ENCODE assay signal across 12 mouse cellular contexts in genomic region chr2:172729151-172729550, GRCm38 (mm10).
DNase-seq lines count a peak whose midpoint lies in the region; ATAC-seq and TF ChIP-seq lines count a peak whose summit lies in the region.
"Had no signal": no experiment of that assay in that cellular context is flagged by ENCODE, and none has a peak within 500 bp of the region (broad histone marks: within the 10 kb centered on the region; RNA-seq: fewer than 3 reads in every experiment).

No protein-coding gene starts in this region.

- H3K4me1 ChIP-seq in hindbrain, embryonic 15.5 days (replicated peaks), result peaks cover 14% of the 10 kb centered on the region
- H3K4me1 ChIP-seq in hindbrain, embryonic 16.5 days (ENCODE audit: control insufficient read depth, insufficient read depth, low read depth, low read length), result peaks cover 9% of the 10 kb centered on the region
- peaks cover 62% of the 10 kb centered on the region for H3K4me1 ChIP-seq in embryonic facial prominence, embryonic 10.5 days
- peaks cover 18% of the 10 kb centered on the region for H3K4me1 ChIP-seq in embryonic facial prominence, embryonic 14.5 days (ENCODE audit: control insufficient read depth, insufficient read depth, low read length)
- H3K4me1 ChIP-seq in limb, embryonic 10.5 days, result peaks cover 73% of the 10 kb centered on the region

- H3K27me3 ChIP-seq in hindbrain, embryonic 15.5 days, result peaks cover 81% of the 10 kb centered on the region
- peaks cover 59% of the 10 kb centered on the region for H3K27me3 ChIP-seq in hindbrain, embryonic 16.5 days (replicated peaks; ENCODE audit: control insufficient read depth, insufficient read depth, low read length)
- peaks cover 96% of the 10 kb centered on the region for H3K27me3 ChIP-seq in embryonic facial prominence, embryonic 10.5 days (replicated peaks; ENCODE audit: low read depth, poor library complexity, severe bottlenecking)
- peaks cover 63% of the 10 kb centered on the region for H3K27me3 ChIP-seq in embryonic facial prominence, embryonic 14.5 days (replicated peaks; ENCODE audit: control insufficient read depth, insufficient read depth, low read length)
- peaks cover 76% of the 10 kb centered on the region for H3K27me3 ChIP-seq in limb, embryonic 10.5 days (ENCODE audit: low read depth, poor library complexity, severe bottlenecking)

- H3K27ac ChIP-seq in hindbrain, embryonic 15.5 days (replicated peaks), result no peak overlapping the region
- no peak overlapping the region for H3K27ac ChIP-seq in hindbrain, embryonic 16.5 days (ENCODE audit: low read depth, low read length)
- peak overlapping the region; percentile 80; the same call in 1 of the 2 replicates for H3K27ac ChIP-seq in embryonic facial prominence, embryonic 10.5 days (replicated peaks)
- no peak overlapping the region for H3K27ac ChIP-seq in embryonic facial prominence, embryonic 14.5 days (replicated peaks; ENCODE audit: low read depth, low read length)
- peak overlapping the region; percentile 81 for H3K27ac ChIP-seq in limb, embryonic 10.5 days
- no peak overlapping the region for H3K27ac ChIP-seq in left cerebral cortex, adult 2 months
- H3K27ac ChIP-seq: lung, embryonic 15.5 days had no signal

- no peaks in the 10 kb centered on the region for H3K9me3 ChIP-seq in hindbrain, embryonic 15.5 days
- no peaks in the 10 kb centered on the region for H3K9me3 ChIP-seq in hindbrain, embryonic 16.5 days (ENCODE audit: control insufficient read depth, low read length)
- no peaks in the 10 kb centered on the region for H3K9me3 ChIP-seq in embryonic facial prominence, embryonic 10.5 days
- no peaks in the 10 kb centered on the region for H3K9me3 ChIP-seq in embryonic facial prominence, embryonic 14.5 days (ENCODE audit: control insufficient read depth, low read length)
- no peaks in the 10 kb centered on the region for H3K9me3 ChIP-seq in limb, embryonic 10.5 days (replicated peaks)
- H3K9me3 ChIP-seq: lung, embryonic 15.5 days had no signal

- 42% methylated on average over 4 of the region's 4 CpGs for WGBS in hindbrain, embryonic 15.5 days
- WGBS in hindbrain, embryonic 16.5 days, result 39% methylated on average over 4 of the region's 4 CpGs
- 63% methylated on average over 4 of the region's 4 CpGs for WGBS in embryonic facial prominence, embryonic 10.5 days
- 73% methylated on average over 4 of the region's 4 CpGs for WGBS in embryonic facial prominence, embryonic 14.5 days
- WGBS in limb, embryonic 10.5 days, result 37% methylated on average over 4 of the region's 4 CpGs

- DNase-seq in embryonic facial prominence, embryonic 10.5 days (ENCODE audit: low spot score), result no peak
- DNase-seq in embryonic facial prominence, embryonic 14.5 days (ENCODE audit: low spot score), result no peak
- DNase-seq in limb, embryonic 10.5 days (ENCODE audit: low spot score), result no peak
- DNase-seq in layer of hippocampus, adult 18-20 months (ENCODE audit: low spot score in 2 of 2), result no peak
- no peak for DNase-seq in left cerebral cortex, adult 2 months (ENCODE audit: extremely low spot score in 1 of 2, low spot score in 2 of 2)
- DNase-seq: cerebellum, adult 8-10 months; gastrocnemius, postnatal 25 days; right cerebral cortex, postnatal 25 days had no signal

- H3K36me3 ChIP-seq in hindbrain, embryonic 15.5 days, result no peaks in the 10 kb centered on the region
- no peaks in the 10 kb centered on the region for H3K36me3 ChIP-seq in hindbrain, embryonic 16.5 days (ENCODE audit: control insufficient read depth, insufficient read depth, low read length)
- no peaks in the 10 kb centered on the region for H3K36me3 ChIP-seq in embryonic facial prominence, embryonic 10.5 days (replicated peaks)
- H3K36me3 ChIP-seq in embryonic facial prominence, embryonic 14.5 days (ENCODE audit: control insufficient read depth, insufficient read depth, low read length), result no peaks in the 10 kb centered on the region
- no peaks in the 10 kb centered on the region for H3K36me3 ChIP-seq in limb, embryonic 10.5 days
- H3K36me3 ChIP-seq: lung, embryonic 15.5 days had no signal

- intact Hi-C loops in left cerebral cortex, adult 2 months (cut with DNase I), result no loop called here

- no peak for ATAC-seq in hindbrain, embryonic 15.5 days (ENCODE audit: low FRiP score, low read depth)
- no peak for ATAC-seq in hindbrain, embryonic 16.5 days
- no peak for ATAC-seq in embryonic facial prominence, embryonic 14.5 days (ENCODE audit: low read depth)
- ATAC-seq: inflammation-experienced regulatory T-cells, adult 6 months had no signal

- no peak overlapping the region for H3K9ac ChIP-seq in hindbrain, embryonic 15.5 days
- H3K9ac ChIP-seq in hindbrain, embryonic 16.5 days (ENCODE audit: low read depth, low read length), result no peak overlapping the region
- no peak overlapping the region for H3K9ac ChIP-seq in embryonic facial prominence, embryonic 14.5 days (ENCODE audit: low read depth, low read length)
- H3K9ac ChIP-seq: lung, embryonic 15.5 days had no signal

- TF ChIP-seq CTCF in left cerebral cortex, adult 2 months (IDR thresholded peaks at IDR 0.05), result no peak

- H3K4me3 ChIP-seq in hindbrain, embryonic 15.5 days, result no peak overlapping the region
- no peak overlapping the region for H3K4me3 ChIP-seq in hindbrain, embryonic 16.5 days (ENCODE audit: low read length)
- peak overlapping the region; percentile 61 for H3K4me3 ChIP-seq in embryonic facial prominence, embryonic 10.5 days
- H3K4me3 ChIP-seq in embryonic facial prominence, embryonic 14.5 days (ENCODE audit: low read depth, low read length), result peak overlapping the region; percentile 43; the same call in 1 of the 2 replicates
- H3K4me3 ChIP-seq in limb, embryonic 10.5 days, result peak overlapping the region; percentile 53
- no peak overlapping the region for H3K4me3 ChIP-seq in left cerebral cortex, adult 2 months

- 0 out of 2 replicates have a peak overlapping the region, but pooled peaks have one; percentile 64 for H3K4me2 ChIP-seq in hindbrain, embryonic 15.5 days
- H3K4me2 ChIP-seq in hindbrain, embryonic 16.5 days (ENCODE audit: low read length), result no peak overlapping the region
- 0 out of 2 replicates have a peak overlapping the region, but pooled peaks have one; percentile 84 for H3K4me2 ChIP-seq in embryonic facial prominence, embryonic 14.5 days (ENCODE audit: low read depth, low read length)

Comparison
In these comparisons a context has a peak if more than half of its experiments do, and no peak if none do; other contexts are left out.
1. H3K27ac ChIP-seq: peak in embryonic facial prominence, embryonic 10.5 days (single experiment) and limb, embryonic 10.5 days (single experiment); none in hindbrain, embryonic 15.5 days (single experiment), hindbrain, embryonic 16.5 days (single experiment), embryonic facial prominence, embryonic 14.5 days (single experiment) and left cerebral cortex, adult 2 months (single experiment).
2. H3K4me3 ChIP-seq: peak in embryonic facial prominence, embryonic 10.5 days (single experiment), embryonic facial prominence, embryonic 14.5 days (single experiment) and limb, embryonic 10.5 days (single experiment); none in hindbrain, embryonic 15.5 days (single experiment), hindbrain, embryonic 16.5 days (single experiment) and left cerebral cortex, adult 2 months (single experiment).